Mouse (Mus musculus) limb, embryonic 11.5 days (tissue): ENCODE measurements around the gene Hivep2. TPM values are rescaled to one million over a fixed set of nuclear protein-coding genes. Genes with fewer than 3 reads are reported as not detected.

ENCODE experiments used
- ATAC-seq: fragments of 200-750 bp; cut with Nextera tagmentation; 2 replicates; pipeline ENCODE4 v1.8.0; 2017; ENCODE audit warnings: low read depth; ENCODE audit not compliant: insufficient number of reproducible peaks, low FRiP score, low TSS enrichment
- DNase-seq: peaks from one replicate; pipeline ENCODE4 v3.0.0-alpha.2; 2015; ENCODE audit warnings: low spot score
- H3K27ac ChIP-seq: fragments of 300-500 bp; sonication (generic); replicated peaks from 2 replicates; pipeline ENCODE4 v1.5.1; 2014; ENCODE audit warnings: low read depth, mild to moderate bottlenecking, low read length
- H3K27me3 ChIP-seq: fragments of 300-500 bp; sonication (generic); 2 replicates; pipeline ENCODE4 v1.6.1; 2014; ENCODE audit warnings: mild to moderate bottlenecking, low read length, mixed read lengths; ENCODE audit not compliant: control insufficient read depth, insufficient read depth
- H3K36me3 ChIP-seq: fragments of 300-500 bp; sonication (generic); 2 replicates; pipeline ENCODE4 v1.6.1; 2014; ENCODE audit warnings: mild to moderate bottlenecking, low read length, moderate library complexity, mixed read lengths; ENCODE audit not compliant: control insufficient read depth, insufficient read depth
- H3K4me1 ChIP-seq: fragments of 300-500 bp; sonication (generic); 2 replicates; pipeline ENCODE4 v1.6.1; 2014; ENCODE audit warnings: low read length, mixed read lengths; ENCODE audit not compliant: control insufficient read depth, insufficient read depth
- H3K4me2 ChIP-seq: fragments of 300-500 bp; sonication (generic); 2 replicates; pipeline ENCODE4 v1.6.1; 2014; ENCODE audit warnings: low read depth, mild to moderate bottlenecking, moderate library complexity; ENCODE audit not compliant: severe bottlenecking
- H3K4me3 ChIP-seq: fragments of 300-500 bp; sonication (generic); 2 replicates; pipeline ENCODE4 v1.5.1; 2014; ENCODE audit warnings: low read depth, low read length
- H3K9ac ChIP-seq: fragments of 300-500 bp; sonication (generic); 2 replicates; pipeline ENCODE4 v1.6.1; 2014; ENCODE audit warnings: mild to moderate bottlenecking, low read length
- H3K9me3 ChIP-seq: fragments of 300-500 bp; sonication (generic); 2 replicates; pipeline ENCODE4 v1.6.1; 2016; ENCODE audit warnings: low read length; ENCODE audit not compliant: control insufficient read depth
- WGBS: fragments of 180-500 bp; shearing (Covaris S2); extraction: QIAGEN DNeasy Blood & Tissue Kit; methylation state at CpG from one replicate; pipeline ENCODE4 v1.1.7; 2014; 5-methylcytosine and 5-hydroxymethylcytosine counted together
- polyA plus RNA-seq: library from polyadenylated mRNA; unstranded; fragments of >200 nt; fragmentation: Nextera tagmentation; extraction: Ambion mirVana; gene quantifications from 2 replicates; pipeline ENCODE4 v1.2.1, GENCODE M21; 2014

The Hivep2 gene
- polyA plus RNA-seq, 1 experiment from 2014 or later, result 1.7 TPM

GRCm38 (mm10) chr10:14018672-14019071 is 52.8 kb downstream of the Hivep2 start:
- 27% methylated on average over 7 of the region's 7 CpGs for WGBS
- no peaks in the 10 kb centered on the region for H3K9me3 ChIP-seq
- H3K36me3 ChIP-seq, result no peaks in the 10 kb centered on the region
- DNase-seq, result no peak
- H3K9ac ChIP-seq, result no peak overlapping the region
- no peaks in the 10 kb centered on the region for H3K27me3 ChIP-seq
- no peak overlapping the region for H3K27ac ChIP-seq
- H3K4me1 ChIP-seq, result 0 out of 2 replicates have a peak, but pooled peaks cover 2% of the 10 kb centered on the region
- no peak overlapping the region for H3K4me3 ChIP-seq
- no peak overlapping the region for H3K4me2 ChIP-seq
- no peak for ATAC-seq

GRCm38 (mm10) chr10:14019198-14019597 is 53.3 kb downstream of the Hivep2 start:
- no peaks in the 10 kb centered on the region for H3K27me3 ChIP-seq
- no peak overlapping the region for H3K4me2 ChIP-seq
- 0 out of 2 replicates have a peak, but pooled peaks cover 2% of the 10 kb centered on the region for H3K4me1 ChIP-seq
- 64% methylated on average over 3 of the region's 3 CpGs for WGBS
- no peak for ATAC-seq
- no peak overlapping the region for H3K9ac ChIP-seq
- no peak for DNase-seq
- no peak overlapping the region for H3K27ac ChIP-seq
- no peak overlapping the region for H3K4me3 ChIP-seq
- no peaks in the 10 kb centered on the region for H3K9me3 ChIP-seq
- no peaks in the 10 kb centered on the region for H3K36me3 ChIP-seq

- H3K4me1 ChIP-seq, result 0 out of 2 replicates have a peak, but pooled peaks cover 2% of the 10 kb centered on the region
- 65% methylated on average over 7 of the region's 7 CpGs for WGBS
- H3K27ac ChIP-seq, result no peak overlapping the region
- no peak overlapping the region for H3K4me3 ChIP-seq
- no peaks in the 10 kb centered on the region for H3K36me3 ChIP-seq
- H3K9ac ChIP-seq, result no peak overlapping the region
- no peak overlapping the region for H3K4me2 ChIP-seq
- H3K27me3 ChIP-seq, result no peaks in the 10 kb centered on the region
- DNase-seq, result no peak
- no peak for ATAC-seq
- H3K9me3 ChIP-seq, result no peaks in the 10 kb centered on the region
These were observed 54.4 kb downstream of the Hivep2 start for GRCm38 (mm10) chr10:14020253-14020652.

GRCm38 (mm10) chr10:14024971-14025370 is 59.1 kb downstream of the Hivep2 start:
- Histone ChIP-seq H3K27me3 (no peaks in the 10 kb centered on the region), H3K36me3 (no peaks in the 10 kb centered on the region), H3K9me3 (no peaks in the 10 kb centered on the region), H3K27ac (no peak overlapping the region), H3K4me3 (no peak overlapping the region), H3K4me2 (no peak overlapping the region), H3K4me1 (no peaks in the 10 kb centered on the region), H3K9ac (no peak overlapping the region)
- DNase-seq, result no peak
- no peak for ATAC-seq
- WGBS, result 85% methylated on average over 7 of the region's 7 CpGs

GRCm38 (mm10) chr10:14027751-14028150 is 61.9 kb downstream of the Hivep2 start:
- no peak for ATAC-seq
- WGBS, result 60% methylated on average over 1 of the region's 1 CpGs
- Histone ChIP-seq H3K4me1 (no peaks in the 10 kb centered on the region), H3K9ac (no peak overlapping the region), H3K27me3 (no peaks in the 10 kb centered on the region), H3K4me2 (no peak overlapping the region), H3K9me3 (no peaks in the 10 kb centered on the region), H3K27ac (no peak overlapping the region), H3K4me3 (no peak overlapping the region), H3K36me3 (no peaks in the 10 kb centered on the region)
- DNase-seq, result no peak

GRCm38 (mm10) chr10:14028956-14029355 is 63.1 kb downstream of the Hivep2 start:
- Histone ChIP-seq H3K4me1 (no peaks in the 10 kb centered on the region), H3K4me2 (no peak overlapping the region), H3K9me3 (no peaks in the 10 kb centered on the region), H3K27ac (no peak overlapping the region), H3K27me3 (no peaks in the 10 kb centered on the region), H3K4me3 (no peak overlapping the region), H3K36me3 (no peaks in the 10 kb centered on the region), H3K9ac (no peak overlapping the region)
- no peak for DNase-seq
- no peak for ATAC-seq
- WGBS, result 93% methylated on average over 7 of the region's 7 CpGs

GRCm38 (mm10) chr10:14030458-14031035 is 64.7 kb downstream of the Hivep2 start:
- Histone ChIP-seq H3K9me3 (no peaks in the 10 kb centered on the region), H3K4me2 (no peak overlapping the region), H3K4me1 (no peaks in the 10 kb centered on the region), H3K27ac (no peak overlapping the region), H3K27me3 (no peaks in the 10 kb centered on the region), H3K9ac (no peak overlapping the region), H3K36me3 (no peaks in the 10 kb centered on the region), H3K4me3 (no peak overlapping the region)
- DNase-seq (no peak), ATAC-seq (no peak)
- 89% methylated on average over 14 of the region's 14 CpGs for WGBS

- ATAC-seq (no peak), DNase-seq (no peak)
- Histone ChIP-seq H3K36me3 (no peaks in the 10 kb centered on the region), H3K27me3 (no peaks in the 10 kb centered on the region), H3K9ac (no peak overlapping the region), H3K4me2 (no peak overlapping the region), H3K4me1 (no peaks in the 10 kb centered on the region), H3K4me3 (no peak overlapping the region), H3K9me3 (no peaks in the 10 kb centered on the region), H3K27ac (no peak overlapping the region)
- 97% methylated on average over 2 of the region's 2 CpGs for WGBS
These were observed 66.7 kb downstream of the Hivep2 start for GRCm38 (mm10) chr10:14032532-14032931.

GRCm38 (mm10) chr10:14034046-14034445 is 68.2 kb downstream of the Hivep2 start:
- Histone ChIP-seq H3K9me3 (no peaks in the 10 kb centered on the region), H3K36me3 (no peaks in the 10 kb centered on the region), H3K27me3 (no peaks in the 10 kb centered on the region), H3K9ac (no peak overlapping the region), H3K4me3 (no peak overlapping the region), H3K4me2 (no peak overlapping the region), H3K27ac (no peak overlapping the region), H3K4me1 (no peaks in the 10 kb centered on the region)
- WGBS, result 89% methylated on average over 7 of the region's 7 CpGs
- ATAC-seq (no peak), DNase-seq (no peak)
